Mouse (Mus musculus) adrenal gland, postnatal 10 days (tissue): ENCODE results near the gene Rph3a. TPM values are rescaled to one million over a fixed set of nuclear protein-coding genes. Genes with fewer than 3 reads are reported as not detected.
"Not testable (repeated sequence)": the region's sequence is repeated elsewhere in the genome, so short reads cannot be mapped to it uniquely, and the experiment has no call there.

Experiments used
- DNase-seq: peaks from one replicate; pipeline ENCODE4 v3.0.0; 2021; ENCODE audit warnings: mixed read lengths
- total RNA-seq, 2 experiments: library from RNA; stranded (reverse); gene quantifications; 2 replicates each; pipeline ENCODE4 v1.2.3; 2021

Rph3a gene
- total RNA-seq, 2 experiments from 2014 or later, result 1.7 to 3.4 TPM

- no peak for DNase-seq
Observed at GRCm38 (mm10) chr5:120972278-120972677, 37.6 kb downstream of the Rph3a start.

DNA sequence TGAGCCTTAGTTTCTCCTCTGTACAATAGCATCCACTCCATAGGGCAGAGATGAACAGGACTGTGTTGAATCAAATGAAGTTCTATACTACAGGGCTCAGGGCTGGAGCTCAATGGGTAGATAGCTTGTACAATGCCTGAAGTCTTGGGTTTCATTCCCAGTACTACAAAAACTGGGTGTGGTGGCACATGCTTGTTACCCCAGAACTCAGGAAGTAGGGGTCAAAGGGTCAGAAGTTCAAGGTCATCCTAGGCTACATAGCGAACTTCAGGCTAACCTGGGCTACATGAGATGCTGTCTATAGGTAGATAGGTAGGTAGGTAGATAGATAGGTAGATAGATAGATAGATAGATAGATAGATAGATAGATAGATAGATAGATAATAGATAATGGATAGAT is 38.6 kb downstream of the Rph3a start:
- DNase-seq, result no peak

GRCm38 (mm10) chr5:120969703-120970102 is 40.2 kb downstream of the Rph3a start:
- DNase-seq, result peak; percentile 53

GRCm38 (mm10) chr5:120968799-120969198 is 41.1 kb downstream of the Rph3a start:
- no peak for DNase-seq

DNA sequence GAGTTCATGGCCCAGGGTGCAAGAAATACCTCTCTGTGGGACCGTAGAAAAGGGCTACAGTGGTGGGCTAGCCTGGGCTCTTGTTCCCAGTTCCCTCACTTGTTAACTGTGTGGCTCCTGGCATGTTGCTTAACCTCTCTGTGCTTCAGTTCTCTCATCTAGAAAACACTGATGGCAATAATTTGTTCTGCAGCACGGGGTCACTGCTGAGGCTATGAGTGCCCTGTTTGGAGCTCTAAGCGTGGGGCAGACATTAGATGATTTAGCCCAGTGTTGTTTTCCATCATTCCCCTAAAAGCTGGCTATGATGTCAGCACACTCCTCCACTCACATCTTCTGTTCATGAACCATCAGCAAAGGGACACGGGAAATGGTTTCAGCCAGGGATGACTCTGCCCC is 41.8 kb downstream of the Rph3a start:
- no peak for DNase-seq

DNA sequence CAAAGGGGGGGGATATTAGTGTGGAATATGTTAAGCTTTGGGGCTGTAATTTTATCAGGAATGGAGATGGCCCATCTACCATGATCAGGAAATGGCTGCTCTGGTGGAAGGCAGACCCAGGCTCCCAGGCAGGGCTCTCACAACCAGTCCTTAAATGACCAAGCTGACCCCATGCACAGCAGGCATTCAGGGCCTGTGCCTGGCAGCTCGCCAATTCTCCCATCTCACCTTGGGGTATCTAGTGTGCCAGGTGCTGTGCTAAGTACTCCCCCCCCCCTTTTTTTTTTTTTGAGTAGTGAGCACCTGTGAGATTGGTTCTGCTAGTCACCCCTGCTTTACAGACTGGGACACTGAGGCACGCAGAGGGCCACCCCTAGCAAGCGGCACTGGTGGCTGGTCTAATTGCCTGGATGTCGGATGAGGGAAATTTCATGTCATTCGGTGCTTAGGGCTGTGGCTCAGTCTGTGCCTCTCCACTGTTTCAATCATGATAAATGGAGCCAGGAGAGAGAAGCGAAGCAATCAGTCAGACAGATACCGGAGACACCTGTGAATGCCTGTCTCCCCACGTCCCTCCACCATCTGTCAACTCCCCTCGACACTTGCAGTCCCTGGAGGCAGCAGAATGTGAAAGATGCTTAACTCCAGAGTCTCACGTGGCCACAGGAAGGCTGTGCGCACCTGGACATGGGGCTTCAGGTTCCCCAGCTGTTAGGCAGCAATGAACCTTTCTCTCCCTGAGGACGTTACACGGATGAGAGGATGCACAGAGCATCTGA is 42.3 kb downstream of the Rph3a start:
- no peak for DNase-seq

GRCm38 (mm10) chr5:120966894-120967293 is 43.0 kb downstream of the Rph3a start:
- DNase-seq, result no peak

DNA sequence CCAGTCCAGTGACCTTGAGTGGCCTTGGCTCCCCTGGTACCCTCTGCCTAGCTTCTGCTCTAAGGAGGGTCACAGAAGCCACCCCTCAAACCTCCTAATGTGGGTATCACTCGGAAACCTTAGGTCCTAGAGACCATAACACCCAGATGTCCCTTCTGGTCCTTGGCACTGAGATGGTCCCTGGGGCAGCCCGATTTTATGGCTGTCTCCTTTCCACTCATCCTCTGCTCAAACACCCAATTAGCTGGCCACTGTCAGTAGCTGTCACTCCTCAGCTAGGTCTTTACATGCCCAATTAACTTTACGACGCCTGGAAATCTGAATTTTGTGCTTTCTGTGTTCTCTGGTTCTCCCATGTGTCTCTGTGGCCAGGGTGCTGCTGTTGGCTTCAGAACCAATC is 43.7 kb downstream of the Rph3a start:
- no peak for DNase-seq

- no peak for DNase-seq
Observed at GRCm38 (mm10) chr5:120961004-120961403, 48.9 kb downstream of the Rph3a start.

DNA sequence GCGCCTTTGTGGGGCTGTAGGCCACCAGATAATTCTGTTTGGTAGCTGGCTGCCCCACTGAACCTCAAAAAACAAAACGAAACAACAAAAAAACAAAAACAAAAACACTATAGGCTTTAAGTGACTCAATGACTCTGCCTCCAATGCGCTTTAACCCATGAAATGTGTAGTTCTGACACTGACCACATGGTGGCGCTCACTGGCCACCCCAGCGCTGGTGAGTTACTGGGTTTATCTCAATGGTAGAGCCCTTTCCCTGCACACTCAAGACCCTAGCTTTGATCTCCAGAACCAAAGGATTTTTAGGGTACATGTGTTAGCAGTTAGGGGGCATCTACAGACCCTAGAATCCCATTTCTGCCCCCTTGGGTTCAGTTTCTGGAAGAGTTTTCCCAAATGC is 55.9 kb downstream of the Rph3a start:
- peak; percentile 56 for DNase-seq

- no peak for DNase-seq
Observed at GRCm38 (mm10) chr5:120952242-120952770, 57.6 kb downstream of the Rph3a start.

- DNase-seq, result no peak
Observed at GRCm38 (mm10) chr5:120942076-120942475, 67.8 kb downstream of the Rph3a start.

DNA sequence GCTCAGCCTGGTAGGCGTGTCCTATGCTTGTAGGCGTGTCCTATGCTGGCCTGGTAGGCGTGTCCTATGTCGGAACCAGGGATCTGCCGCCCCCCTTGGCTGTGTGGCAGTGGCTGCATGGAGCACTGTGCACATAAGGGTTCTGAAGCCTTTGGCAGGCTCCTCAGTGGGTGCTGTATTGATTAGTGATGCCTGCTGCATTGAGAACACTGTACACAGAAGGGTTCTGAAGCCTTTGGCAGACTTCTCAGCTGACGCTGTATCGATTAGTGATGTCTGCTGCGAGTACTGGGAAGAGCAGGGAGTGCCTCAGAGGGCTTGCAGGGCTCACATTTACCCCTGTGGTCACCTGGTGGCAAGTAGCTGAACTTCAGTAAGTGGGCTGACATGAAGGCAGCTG is 71.3 kb downstream of the Rph3a start:
- DNase-seq, result no peak

DNA sequence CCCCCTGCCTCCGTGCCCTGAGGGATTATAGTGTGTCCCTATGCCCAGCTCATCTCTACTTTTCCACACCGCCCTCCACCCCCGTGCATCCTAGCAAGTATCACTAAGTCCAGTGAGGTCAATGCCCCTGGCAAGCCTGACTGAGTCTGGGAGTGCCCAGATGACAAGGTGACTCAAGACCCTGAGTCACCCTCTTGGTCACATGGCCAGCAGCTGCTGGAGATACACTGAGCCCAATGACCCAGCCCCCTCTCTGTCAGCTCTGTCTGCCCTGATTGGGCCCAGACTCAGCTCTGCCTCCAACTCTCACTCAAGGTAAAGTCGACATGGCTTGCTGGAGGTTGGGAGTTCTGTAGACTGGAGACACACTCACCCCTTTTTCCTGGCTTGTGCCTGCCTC is 72.1 kb downstream of the Rph3a start:
- DNase-seq, result peak; percentile 40

- no peak for DNase-seq
Observed at GRCm38 (mm10) chr5:120933966-120934365, 75.9 kb downstream of the Rph3a start.

DNA sequence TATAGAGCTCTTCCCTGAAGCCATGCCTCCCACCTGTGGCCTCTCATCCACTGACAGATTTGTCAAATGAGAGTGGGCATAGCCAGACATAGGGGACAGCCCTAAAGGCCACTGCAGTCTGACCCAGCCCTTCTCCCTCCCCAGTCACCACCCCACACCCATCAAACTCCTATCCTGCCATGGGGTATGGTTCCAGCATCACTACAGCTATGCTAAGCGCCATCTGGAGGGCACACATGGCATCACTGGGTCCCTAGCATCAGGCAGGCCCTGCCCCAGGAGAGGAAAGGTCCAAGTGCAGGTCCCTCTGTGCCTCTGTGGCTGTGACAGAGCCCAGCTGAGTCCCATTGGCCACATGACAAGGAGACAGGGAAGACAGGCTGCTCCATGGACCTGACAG is 82.9 kb downstream of the Rph3a start:
- DNase-seq, result no peak

- not testable (repeated sequence) for DNase-seq
Observed at GRCm38 (mm10) chr5:120926311-120926710, 83.6 kb downstream of the Rph3a start.

DNA sequence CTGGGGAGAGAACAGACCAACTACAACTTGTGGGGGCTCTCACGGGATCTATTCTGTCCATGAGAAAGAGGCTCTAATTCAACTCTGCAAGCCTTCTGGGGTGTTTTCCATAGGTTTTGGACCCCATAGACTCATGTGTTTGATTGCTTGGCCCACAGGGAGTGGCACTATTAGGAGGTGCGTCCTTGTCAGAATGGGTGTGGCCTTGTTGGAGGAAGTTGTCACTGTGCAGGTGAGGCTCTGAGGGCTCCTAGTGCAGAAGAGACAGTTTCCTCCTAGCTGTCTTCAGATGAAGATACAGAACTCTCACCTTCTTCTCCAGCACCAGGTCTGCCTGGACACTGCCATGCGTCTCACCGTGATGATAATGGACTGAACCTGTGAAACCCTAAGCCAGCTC is 85.4 kb downstream of the Rph3a start:
- not testable (repeated sequence) for DNase-seq

DNA sequence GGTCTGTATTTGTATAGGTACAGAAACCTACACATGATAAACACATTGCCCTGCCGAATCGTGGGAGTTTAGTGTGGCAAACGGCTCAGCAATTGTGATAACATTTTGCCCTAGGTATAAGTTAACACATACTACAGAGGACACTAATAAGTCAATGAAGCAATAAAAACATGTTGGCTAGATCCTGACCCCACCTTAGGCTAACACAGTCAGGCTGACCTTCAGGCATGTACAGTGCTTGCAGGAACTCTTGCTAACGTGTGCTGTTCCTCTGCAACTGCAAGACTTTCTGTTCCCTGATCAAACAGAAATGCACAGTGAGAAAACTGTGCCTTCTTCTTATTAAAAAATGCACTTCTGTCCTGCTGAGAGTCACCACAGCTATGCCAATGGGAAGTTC is 85.9 kb downstream of the Rph3a start:
- DNase-seq, result no peak

DNA sequence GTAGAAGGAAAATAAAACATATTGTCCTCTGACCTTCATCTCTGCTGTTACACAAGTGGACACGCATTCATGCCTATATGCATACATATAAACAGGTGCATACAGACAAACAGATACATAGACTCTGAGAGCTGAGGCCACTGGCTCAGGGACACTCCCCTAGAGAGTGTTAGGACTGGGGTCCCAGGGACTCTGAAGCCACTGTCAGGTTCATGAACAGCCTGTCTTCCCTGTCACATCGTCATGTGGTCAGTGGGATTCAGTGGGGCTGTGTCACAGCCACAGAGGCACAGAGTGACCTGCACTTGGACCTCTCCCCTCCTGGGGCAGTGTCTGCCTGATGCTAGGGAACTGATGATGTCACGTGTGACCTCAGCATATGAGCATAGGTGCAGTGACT is 89.6 kb downstream of the Rph3a start:
- no peak for DNase-seq

GRCm38 (mm10) chr5:120919156-120919935 is 90.5 kb downstream of the Rph3a start:
- not testable (repeated sequence) for DNase-seq

- DNase-seq, result not testable (repeated sequence)
Observed at GRCm38 (mm10) chr5:120914204-120914603, 95.7 kb downstream of the Rph3a start, which contains the start of gene Oas1d. Gene Oas1d (plus strand): TSS chr5:120914536.

DNA sequence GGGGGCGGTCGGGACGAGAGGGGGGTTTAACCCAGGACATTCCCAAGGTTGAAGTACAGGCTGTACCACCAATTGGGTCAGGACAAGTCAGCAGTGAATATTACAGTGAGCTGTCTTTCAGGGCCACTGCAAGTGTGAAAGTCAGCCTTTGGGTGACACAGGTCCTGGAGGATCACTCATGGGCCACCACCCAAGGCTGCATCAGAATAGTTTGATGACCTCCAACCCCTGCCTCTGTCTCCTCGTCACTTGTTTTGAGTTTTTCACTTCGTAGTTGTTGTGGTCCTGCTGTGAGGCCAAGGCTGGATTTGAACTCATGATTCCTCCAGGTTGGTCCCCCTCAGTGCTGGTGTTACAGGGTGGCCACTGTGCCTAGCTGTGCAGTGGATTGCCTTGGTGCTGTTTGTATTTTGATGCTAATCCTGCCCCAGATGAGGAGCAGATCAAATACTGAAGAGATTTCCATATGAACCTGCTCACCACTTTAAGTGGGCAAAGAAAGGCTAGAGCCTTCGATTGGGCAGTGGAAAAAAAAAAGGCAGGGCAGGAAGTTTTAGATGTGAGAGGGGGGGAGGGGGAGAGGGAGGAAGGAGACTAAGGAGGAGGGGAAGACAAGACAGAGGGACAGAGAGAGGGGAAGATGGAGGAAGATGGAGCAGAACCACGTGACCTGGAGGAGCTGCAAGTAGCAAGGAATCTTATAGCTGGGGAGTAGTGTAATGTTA is 101.5 kb downstream of the Rph3a start:
- DNase-seq, result no peak
